Mouse (Mus musculus) testis, postnatal 14 days (tissue): ENCODE data around the gene Dhcr7.

Experiments
- DNase-seq: peaks from one replicate; pipeline ENCODE4 v3.0.0; 2021; ENCODE audit warnings: low spot score

Dhcr7 gene

GRCm38 (mm10) chr7:143833581-143834190 lies 10.7 kb downstream of the Dhcr7 start:
- DNase-seq = no peak

- no peak for DNase-seq
These were observed 11.4 kb downstream of the Dhcr7 start for GRCm38 (mm10) chr7:143834316-143834715.

GRCm38 (mm10) chr7:143834972-143835371 lies 12.0 kb downstream of the Dhcr7 start:
- DNase-seq = no peak

GRCm38 (mm10) chr7:143837705-143838358 lies 14.9 kb downstream of the Dhcr7 start:
- no peak for DNase-seq

GRCm38 (mm10) chr7:143840121-143840520 lies 17.2 kb downstream of the Dhcr7 start:
- DNase-seq = no peak

GRCm38 (mm10) chr7:143841301-143841700 lies 18.4 kb downstream of the Dhcr7 start:
- DNase-seq = no peak

- no peak for DNase-seq
These were observed 25.3 kb downstream of the Dhcr7 start for GRCm38 (mm10) chr7:143848127-143848767.

- no peak for DNase-seq
These were observed 26.0 kb downstream of the Dhcr7 start for GRCm38 (mm10) chr7:143848768-143849482.

- no peak for DNase-seq
These were observed 43.6 kb downstream of the Dhcr7 start, which contains the start of gene Gm498 for GRCm38 (mm10) chr7:143866538-143866937. TSS of gene Gm498 (plus strand) at chr7:143866838.

- no peak for DNase-seq
These were observed 45.9 kb downstream of the Dhcr7 start for GRCm38 (mm10) chr7:143868874-143869273.

- no peak for DNase-seq
These were observed 60.8 kb downstream of the Dhcr7 start for GRCm38 (mm10) chr7:143883717-143884116.

- DNase-seq = no peak
These were observed 68.2 kb downstream of the Dhcr7 start for GRCm38 (mm10) chr7:143891146-143891545.

GRCm38 (mm10) chr7:143892361-143892760 lies 69.4 kb downstream of the Dhcr7 start:
- DNase-seq = no peak
